Mouse (Mus musculus) liver, embryonic 12.5 days (tissue): ENCODE measurements around the gene Ppm1m. TPM values are rescaled to one million over a fixed set of nuclear protein-coding genes. Genes with fewer than 3 reads are reported as not detected.

ENCODE experiments used
- ATAC-seq: fragments of 200-750 bp; cut with Nextera tagmentation; 2 replicates; pipeline ENCODE4 v1.8.0; 2017; ENCODE audit warnings: moderate number of reproducible peaks, mild to moderate bottlenecking, moderate library complexity
- H3K27ac ChIP-seq: fragments of 300-500 bp; sonication (generic); 2 replicates; pipeline ENCODE4 v1.5.1; 2016; ENCODE audit warnings: mild to moderate bottlenecking
- H3K27me3 ChIP-seq: fragments of 300-500 bp; sonication (generic); replicated peaks from 2 replicates; pipeline ENCODE4 v1.6.1; 2016; ENCODE audit warnings: mild to moderate bottlenecking, moderate library complexity
- H3K36me3 ChIP-seq: fragments of 300-500 bp; sonication (generic); 2 replicates; pipeline ENCODE4 v1.6.1; 2016; ENCODE audit warnings: mild to moderate bottlenecking, moderate library complexity
- H3K4me1 ChIP-seq: fragments of 300-500 bp; sonication (generic); 2 replicates; pipeline ENCODE4 v1.6.1; 2016
- H3K4me2 ChIP-seq: fragments of 300-500 bp; sonication (generic); 2 replicates; pipeline ENCODE4 v1.6.1; 2016; ENCODE audit warnings: mild to moderate bottlenecking, moderate library complexity
- H3K4me3 ChIP-seq: fragments of 300-500 bp; sonication (generic); 2 replicates; pipeline ENCODE4 v1.5.1; 2016; ENCODE audit warnings: mild to moderate bottlenecking, moderate library complexity
- H3K9ac ChIP-seq: fragments of 300-500 bp; sonication (generic); 2 replicates; pipeline ENCODE4 v1.6.1; 2016; ENCODE audit warnings: mild to moderate bottlenecking, moderate library complexity
- H3K9me3 ChIP-seq: fragments of 300-500 bp; sonication (generic); replicated peaks from 2 replicates; pipeline ENCODE4 v1.6.1; 2016; ENCODE audit warnings: mild to moderate bottlenecking, moderate library complexity
- WGBS: fragments of 180-500 bp; shearing (Covaris S2); methylation state at CpG from one replicate; pipeline ENCODE4 v1.1.7; 2016; ENCODE audit not compliant: insufficient replicate concordance; 5-methylcytosine and 5-hydroxymethylcytosine counted together
- polyA plus RNA-seq: library from polyadenylated mRNA; unstranded; fragments of >200 nt; fragmentation: Nextera tagmentation; extraction: Ambion mirVana; gene quantifications from 2 replicates; pipeline ENCODE4 v1.2.1, GENCODE M21; 2016

The Ppm1m gene
- polyA plus RNA-seq, 1 experiment from 2014 or later: 17.0 TPM

DNA sequence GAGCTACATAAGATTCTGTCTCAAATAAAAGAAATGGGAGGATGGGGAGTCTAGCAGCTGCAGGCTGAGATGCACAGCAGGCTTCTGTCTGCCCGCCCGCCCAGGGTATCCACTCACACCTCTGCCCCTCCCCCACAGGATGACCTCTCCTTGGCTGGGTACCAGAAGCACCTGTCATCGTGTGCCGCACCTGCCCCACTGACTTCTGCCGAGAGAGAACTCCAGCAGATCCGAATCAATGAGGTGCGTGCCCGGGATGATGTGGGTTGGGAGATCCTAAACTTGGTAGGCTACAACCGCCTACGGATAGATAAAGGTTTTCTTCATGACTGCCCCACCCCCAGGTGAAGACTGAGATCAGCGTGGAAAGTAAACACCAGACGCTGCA, 13.0 kb upstream of the Ppm1m start:
- no peak overlapping the region for H3K9ac ChIP-seq
- H3K4me1 ChIP-seq: peaks cover 15% of the 10 kb centered on the region
- no peak for ATAC-seq
- no peak overlapping the region for H3K27ac ChIP-seq
- peaks cover 38% of the 10 kb centered on the region for H3K36me3 ChIP-seq
- no peak overlapping the region for H3K4me2 ChIP-seq
- H3K27me3 ChIP-seq: no peaks in the 10 kb centered on the region
- WGBS: 80% methylated on average over 12 of the region's 12 CpGs
- H3K4me3 ChIP-seq: no peak overlapping the region
- no peaks in the 10 kb centered on the region for H3K9me3 ChIP-seq

DNA sequence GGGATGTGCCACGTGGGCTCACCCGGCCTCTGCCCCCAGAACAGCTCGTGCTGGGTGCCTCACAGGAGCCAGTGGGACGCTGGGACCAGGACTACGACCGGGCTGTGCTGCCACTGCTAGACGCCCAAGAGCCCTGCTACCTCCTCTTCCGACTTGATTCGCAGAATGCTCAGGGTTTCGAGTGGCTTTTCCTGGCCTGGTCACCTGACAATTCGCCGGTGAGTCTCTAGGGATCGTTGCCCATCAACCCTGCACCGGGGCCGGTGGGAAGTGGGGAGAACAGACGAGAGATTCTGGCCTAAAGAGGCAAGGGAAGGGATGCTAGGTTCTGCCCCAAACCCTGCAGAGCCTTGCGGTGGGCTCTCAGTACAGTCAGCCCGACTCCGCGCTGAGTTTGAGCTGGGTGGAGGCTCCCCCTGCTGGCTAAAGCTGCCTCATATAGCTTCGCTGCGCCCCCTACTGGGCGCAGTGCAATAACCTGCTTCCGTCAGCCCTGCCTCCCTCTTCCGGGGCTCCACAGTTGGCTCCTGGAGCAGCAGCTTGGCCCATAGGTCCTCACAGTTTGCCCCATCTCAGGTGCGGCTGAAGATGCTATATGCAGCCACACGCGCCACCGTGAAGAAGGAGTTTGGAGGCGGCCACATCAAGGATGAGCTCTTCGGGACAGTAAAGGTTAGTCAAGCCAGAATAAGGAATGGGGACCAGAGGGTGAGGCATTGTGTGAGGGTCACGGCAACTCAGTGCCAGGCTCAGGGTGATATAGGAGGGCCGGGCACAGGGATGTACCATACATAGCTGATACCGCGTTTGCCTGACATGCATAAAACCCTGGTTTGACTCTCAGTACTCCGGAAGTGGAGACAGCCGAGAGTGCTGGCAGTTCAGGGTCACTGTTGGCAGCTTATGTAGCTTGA, 12.4 kb upstream of the Ppm1m start:
- 33% methylated on average over 37 of the region's 37 CpGs for WGBS
- 0 out of 2 replicates have a peak overlapping the region, but pooled peaks have one; percentile 24 for H3K27ac ChIP-seq
- peak; percentile 75 for ATAC-seq
- peak overlapping the region; percentile 43; the same call in 1 of the 2 replicates for H3K9ac ChIP-seq
- no peaks in the 10 kb centered on the region for H3K27me3 ChIP-seq
- peak overlapping the region; percentile 65 for H3K4me2 ChIP-seq
- H3K9me3 ChIP-seq: no peaks in the 10 kb centered on the region
- peak overlapping the region; percentile 30 for H3K4me3 ChIP-seq
- H3K4me1 ChIP-seq: peaks cover 15% of the 10 kb centered on the region
- peaks cover 38% of the 10 kb centered on the region for H3K36me3 ChIP-seq

DNA sequence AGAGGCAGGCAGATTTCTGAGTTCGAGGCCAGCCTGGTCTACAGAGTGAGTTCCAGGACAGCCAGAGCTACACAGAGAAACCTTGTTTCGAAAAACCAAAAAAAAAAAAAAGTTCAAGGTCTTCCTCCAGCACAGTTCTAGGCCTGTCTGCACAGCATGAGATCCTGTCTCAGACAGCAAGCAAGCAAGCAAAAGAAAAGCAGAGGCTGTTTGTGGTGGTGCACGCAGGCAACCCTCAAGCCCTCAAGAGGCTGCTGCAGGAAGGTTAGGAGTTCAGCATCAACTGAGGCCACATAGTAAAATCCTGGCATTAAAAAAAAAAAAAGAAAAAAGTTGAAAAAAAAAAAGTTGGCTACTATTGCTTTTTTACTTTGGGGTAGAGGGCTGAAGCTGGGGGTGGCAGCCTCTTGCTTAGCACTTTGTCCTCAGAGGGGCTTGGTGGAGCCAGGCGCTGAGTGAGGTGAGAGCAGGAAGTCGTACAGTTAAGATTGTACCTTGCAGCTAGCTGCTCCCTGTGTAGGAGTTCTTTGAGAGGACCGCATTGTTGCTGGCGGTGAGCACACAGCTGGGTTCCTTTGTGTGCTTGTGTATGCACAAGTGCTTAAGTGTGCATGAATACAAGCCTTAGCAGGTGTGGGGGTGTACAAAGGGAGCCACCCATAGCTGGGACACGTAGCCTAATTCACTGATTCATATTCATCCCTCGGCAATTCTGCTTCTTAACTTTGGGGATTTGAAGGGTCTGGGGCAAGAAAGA, 11.5 kb upstream of the Ppm1m start:
- H3K36me3 ChIP-seq: peaks cover 38% of the 10 kb centered on the region
- H3K4me3 ChIP-seq: no peak overlapping the region
- H3K4me1 ChIP-seq: peaks cover 22% of the 10 kb centered on the region
- 70% methylated on average over 9 of the region's 9 CpGs for WGBS
- no peak overlapping the region for H3K9ac ChIP-seq
- H3K4me2 ChIP-seq: peak overlapping the region; percentile 65
- no peaks in the 10 kb centered on the region for H3K27me3 ChIP-seq
- no peak overlapping the region for H3K27ac ChIP-seq
- no peaks in the 10 kb centered on the region for H3K9me3 ChIP-seq
- ATAC-seq: no peak

DNA sequence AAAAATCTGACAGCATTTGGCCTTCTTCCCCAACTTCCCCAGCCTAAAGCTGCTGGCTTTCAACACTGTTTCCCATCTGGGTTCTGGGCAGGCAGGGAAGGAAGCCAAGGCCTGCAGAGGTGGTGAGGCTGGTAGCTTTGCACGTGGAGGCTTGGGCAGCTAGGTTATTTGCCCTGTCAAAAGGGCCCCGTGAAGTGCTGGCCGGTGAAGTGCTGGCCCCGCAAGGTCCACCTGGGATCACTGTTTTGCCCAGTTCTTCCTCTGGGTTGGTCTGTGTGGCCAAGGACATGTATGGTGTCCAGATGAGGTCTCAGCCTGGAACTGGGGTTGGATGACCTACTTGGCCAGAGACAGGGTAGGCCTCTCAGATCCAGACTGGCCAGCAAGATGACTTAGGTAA, 10.4 kb upstream of the Ppm1m start:
- ATAC-seq: no peak
- no peak overlapping the region for H3K4me2 ChIP-seq
- H3K27me3 ChIP-seq: no peaks in the 10 kb centered on the region
- WGBS: 80% methylated on average over 4 of the region's 4 CpGs
- no peak overlapping the region for H3K4me3 ChIP-seq
- no peak overlapping the region for H3K27ac ChIP-seq
- H3K4me1 ChIP-seq: peaks cover 30% of the 10 kb centered on the region
- no peaks in the 10 kb centered on the region for H3K9me3 ChIP-seq
- H3K36me3 ChIP-seq: peaks cover 34% of the 10 kb centered on the region
- no peak overlapping the region for H3K9ac ChIP-seq

DNA sequence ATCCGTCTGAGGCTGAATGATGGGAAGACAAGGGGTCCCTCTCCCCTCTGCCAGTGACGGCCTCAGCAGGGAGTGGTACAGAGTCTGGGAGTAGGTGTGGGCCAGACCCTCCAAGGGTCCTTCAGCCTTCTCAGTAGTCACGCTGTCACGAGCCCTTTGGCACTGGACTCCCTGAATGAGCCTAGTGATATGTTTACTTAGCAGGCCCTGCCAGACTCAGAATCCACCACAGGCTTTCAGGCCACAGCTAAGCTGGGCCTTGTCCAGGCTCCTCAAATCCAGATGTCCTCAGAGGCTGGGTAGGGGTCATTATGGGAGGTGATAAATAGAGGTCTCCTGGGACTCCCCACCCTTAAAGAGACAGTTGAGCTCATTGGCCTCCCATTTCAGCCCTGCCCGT, 8.6 kb upstream of the Ppm1m start:
- no peak overlapping the region for H3K4me2 ChIP-seq
- no peak overlapping the region for H3K9ac ChIP-seq
- WGBS: 83% methylated on average over 5 of the region's 5 CpGs
- no peaks in the 10 kb centered on the region for H3K9me3 ChIP-seq
- peaks cover 17% of the 10 kb centered on the region for H3K36me3 ChIP-seq
- H3K27me3 ChIP-seq: no peaks in the 10 kb centered on the region
- H3K4me3 ChIP-seq: no peak overlapping the region
- peaks cover 48% of the 10 kb centered on the region for H3K4me1 ChIP-seq
- no peak for ATAC-seq
- no peak overlapping the region for H3K27ac ChIP-seq

DNA sequence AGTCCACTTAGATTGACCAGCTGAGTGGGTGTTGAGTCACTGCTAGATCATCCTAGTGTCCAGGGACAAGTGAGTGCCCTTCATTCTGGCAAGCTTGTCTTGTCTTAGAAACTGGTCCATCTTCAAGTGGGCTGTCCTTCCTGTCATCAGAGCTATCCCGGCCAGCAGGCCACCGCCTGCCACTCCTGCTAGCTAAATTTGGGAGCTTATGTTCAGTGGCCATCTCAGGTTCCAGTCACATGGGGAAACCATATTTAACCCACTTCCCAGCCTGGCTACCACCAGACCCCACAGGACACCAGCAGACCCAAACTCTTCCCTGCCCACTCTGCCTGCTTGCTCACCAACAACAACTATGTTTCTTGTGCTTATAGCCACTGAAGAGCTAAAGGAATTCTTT, 7.0 kb upstream of the Ppm1m start:
- no peaks in the 10 kb centered on the region for H3K9me3 ChIP-seq
- H3K4me3 ChIP-seq: no peak overlapping the region
- peaks cover 7% of the 10 kb centered on the region for H3K36me3 ChIP-seq
- 74% methylated on average over 2 of the region's 2 CpGs for WGBS
- no peaks in the 10 kb centered on the region for H3K27me3 ChIP-seq
- no peak overlapping the region for H3K27ac ChIP-seq
- H3K4me1 ChIP-seq: peaks cover 48% of the 10 kb centered on the region
- H3K9ac ChIP-seq: no peak overlapping the region
- no peak for ATAC-seq
- H3K4me2 ChIP-seq: no peak overlapping the region

DNA sequence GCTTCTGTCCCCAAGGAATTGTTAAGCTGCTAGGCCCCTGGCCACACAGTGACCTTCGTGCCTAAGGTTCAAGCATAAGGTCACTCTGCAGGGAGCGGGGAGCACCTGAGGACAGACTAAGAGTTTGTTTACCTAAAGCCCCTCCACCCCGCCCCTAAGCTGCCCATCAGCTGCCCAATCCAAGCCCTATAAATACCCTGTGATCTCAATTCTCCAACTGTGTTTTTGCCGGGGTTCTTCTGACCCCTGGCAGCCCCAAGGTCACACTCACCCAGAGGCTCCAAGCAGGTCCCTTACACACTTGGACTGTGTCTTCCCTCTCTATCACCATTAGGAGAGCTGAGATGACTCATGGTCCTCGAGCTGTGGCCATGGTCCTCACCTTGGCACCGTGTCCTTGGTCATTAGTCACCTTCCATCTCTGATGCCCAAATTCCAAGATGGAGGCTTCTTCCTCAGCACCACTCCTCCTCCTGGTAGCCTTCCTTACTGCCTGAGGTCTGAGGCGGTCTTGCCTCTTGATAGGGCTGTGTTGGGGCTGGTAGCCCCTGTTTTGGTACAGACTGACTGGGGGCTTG, 6.3 kb upstream of the Ppm1m start:
- Histone ChIP-seq H3K4me2 (0 out of 2 replicates have a peak overlapping the region, but pooled peaks have one; percentile 2), H3K27me3 (no peaks in the 10 kb centered on the region), H3K4me1 (peaks cover 43% of the 10 kb centered on the region), H3K9ac (no peak overlapping the region), H3K9me3 (no peaks in the 10 kb centered on the region), H3K4me3 (no peak overlapping the region), H3K36me3 (peaks cover 7% of the 10 kb centered on the region), H3K27ac (no peak overlapping the region)
- 67% methylated on average over 7 of the region's 7 CpGs for WGBS
- no peak for ATAC-seq

DNA sequence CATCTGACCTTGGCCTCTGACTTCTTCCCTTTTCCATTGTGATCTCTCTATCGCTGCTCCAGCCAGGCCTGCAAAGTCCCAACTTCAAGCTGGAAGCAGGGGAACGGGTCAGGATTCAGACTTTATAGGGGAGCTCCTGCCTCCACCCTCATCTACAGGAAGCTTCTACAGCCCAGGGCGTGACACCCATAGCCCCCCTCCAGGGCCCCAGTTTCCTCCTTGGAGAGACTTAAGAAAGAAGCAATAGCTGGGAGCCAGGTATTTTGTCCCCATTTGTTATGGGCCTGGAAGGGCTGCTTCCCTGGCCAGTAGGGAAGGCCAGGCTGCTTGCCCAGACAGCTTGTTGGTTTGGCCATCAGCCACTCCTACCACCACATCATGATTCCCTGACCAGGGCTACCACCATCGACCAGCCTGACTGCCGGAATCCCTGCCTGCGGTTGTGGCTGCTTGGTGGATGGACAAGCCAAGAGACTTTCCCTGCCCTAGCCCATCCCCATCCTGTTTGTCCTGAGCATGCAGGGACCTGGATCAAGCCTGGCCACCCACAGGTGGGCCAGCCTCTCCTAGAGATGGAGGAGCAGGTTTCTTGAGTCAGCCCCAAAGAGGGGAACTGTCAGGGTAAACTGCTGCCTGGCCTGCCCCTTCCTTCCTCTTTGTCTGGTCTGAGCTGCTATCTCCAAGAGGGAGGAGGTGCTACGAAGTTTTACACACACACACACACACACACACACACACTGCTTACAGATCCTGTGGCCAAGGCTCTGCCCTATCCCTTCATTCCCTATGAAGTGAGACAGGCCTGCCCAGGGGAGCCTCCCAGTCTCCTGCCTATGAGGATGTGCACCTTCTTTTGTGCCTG, 4.7 kb upstream of the Ppm1m start:
- H3K27me3 ChIP-seq: no peaks in the 10 kb centered on the region
- ATAC-seq: no peak
- peaks cover 54% of the 10 kb centered on the region for H3K4me1 ChIP-seq
- peak overlapping the region; percentile 92 for H3K4me2 ChIP-seq
- peak overlapping the region; percentile 49 for H3K9ac ChIP-seq
- peak overlapping the region; percentile 63 for H3K27ac ChIP-seq
- 32% methylated on average over 7 of the region's 7 CpGs for WGBS
- H3K36me3 ChIP-seq: peaks cover 7% of the 10 kb centered on the region
- no peaks in the 10 kb centered on the region for H3K9me3 ChIP-seq
- H3K4me3 ChIP-seq: peak overlapping the region; percentile 66

DNA sequence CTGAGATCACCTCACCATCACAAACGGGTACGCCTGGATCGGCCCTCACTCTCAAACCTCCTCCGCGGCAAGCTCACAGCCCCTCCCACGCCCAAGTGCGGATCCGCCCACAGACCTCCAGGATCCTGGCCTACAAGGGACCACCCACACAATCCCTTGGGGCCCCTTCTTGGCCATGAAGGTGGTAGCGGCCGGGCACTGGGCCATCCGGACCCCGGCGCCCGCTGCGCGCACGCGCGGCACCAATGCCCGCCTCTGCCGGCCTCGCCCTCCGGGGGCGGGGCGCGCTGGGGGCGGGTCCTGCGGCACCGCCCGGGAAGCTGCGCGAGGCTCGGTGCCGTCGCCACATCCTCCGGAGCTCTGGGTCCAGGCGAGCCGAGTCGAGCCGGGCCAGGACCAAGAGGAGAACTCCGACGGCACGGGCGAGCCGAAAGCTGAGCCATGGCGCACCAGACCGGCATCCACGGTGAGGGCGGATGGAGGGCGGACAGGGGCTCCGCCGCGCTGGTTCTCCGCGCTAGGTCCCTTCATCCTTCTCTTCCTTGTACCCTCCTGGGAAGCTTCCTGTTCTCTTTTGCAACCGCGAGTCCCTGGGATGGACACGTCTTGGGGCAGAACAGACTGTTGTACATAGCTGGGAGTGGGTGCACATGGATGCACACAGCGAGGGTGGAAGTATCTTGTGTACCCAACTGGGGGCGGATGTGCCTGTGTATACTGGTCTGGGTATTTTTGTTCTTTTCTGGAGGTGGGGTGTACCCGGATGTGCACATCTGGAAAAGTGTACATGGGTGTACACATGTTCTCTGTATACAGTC, 3.5 kb upstream of the Ppm1m start, which contains the start of gene Twf2:
Gene Twf2 (plus strand): TSS at position 290 of the 818 bp plus-strand sequence.
- H3K9me3 ChIP-seq: no peaks in the 10 kb centered on the region
- peak; percentile 87 for ATAC-seq
- WGBS: 3% methylated on average over 61 of the region's 61 CpGs
- H3K36me3 ChIP-seq: peaks cover 3% of the 10 kb centered on the region; the same call in 1 of the 2 replicates
- peak within 1 kb of the TSS; percentile 63 for H3K27ac ChIP-seq
- peak within 1 kb of the TSS; percentile 65 for H3K9ac ChIP-seq
- peaks cover 66% of the 10 kb centered on the region for H3K4me1 ChIP-seq
- H3K4me2 ChIP-seq: peak within 1 kb of the TSS; percentile 92
- no peaks in the 10 kb centered on the region for H3K27me3 ChIP-seq
- H3K4me3 ChIP-seq: peak within 1 kb of the TSS; percentile 66

DNA sequence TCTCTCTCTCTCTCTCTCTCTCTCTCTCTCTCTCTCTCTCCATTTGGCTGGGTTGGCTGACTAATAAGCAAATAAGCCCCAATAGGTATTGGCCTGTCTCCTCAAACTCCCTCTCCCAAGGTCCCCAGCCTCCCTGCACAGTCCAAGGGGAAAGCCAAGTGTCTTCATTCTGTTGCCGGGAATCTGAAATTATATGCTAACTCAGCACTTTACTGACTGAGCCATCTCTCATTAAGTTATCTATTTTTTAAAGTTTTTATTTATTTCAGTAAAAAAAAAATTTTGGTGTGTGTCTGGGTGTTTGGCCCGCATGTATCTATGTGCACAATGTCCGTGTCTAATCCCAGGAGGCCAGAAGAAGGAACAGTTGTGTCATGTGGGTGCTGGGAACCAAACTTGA, 2.3 kb upstream of the Ppm1m start:
- no peak for ATAC-seq
- WGBS: 75% methylated on average over 3 of the region's 3 CpGs
- H3K27ac ChIP-seq: no peak overlapping the region
- 0 out of 2 replicates have a peak, but pooled peaks cover 4% of the 10 kb centered on the region for H3K36me3 ChIP-seq
- H3K4me2 ChIP-seq: peak overlapping the region; percentile 92
- H3K4me3 ChIP-seq: peak overlapping the region; percentile 66; the same call in 1 of the 2 replicates
- no peaks in the 10 kb centered on the region for H3K9me3 ChIP-seq
- no peak overlapping the region for H3K9ac ChIP-seq
- H3K4me1 ChIP-seq: peaks cover 71% of the 10 kb centered on the region
- H3K27me3 ChIP-seq: no peaks in the 10 kb centered on the region
